Mouse (Mus musculus): Measurements from ENCODE around the gene Gpcpd1. TPM values are rescaled to one million over a fixed set of nuclear protein-coding genes. Genes with fewer than 3 reads are reported as not detected.

Gene Gpcpd1
- polyA plus RNA-seq, 1 experiment from 2014 or later = 33.7 TPM

- ATAC-seq = no peak
- H3K4me1 ChIP-seq (replicated peaks; ENCODE audit: control insufficient read depth, insufficient read depth, low read length) = no peaks in the 10 kb centered on the region
- H3K9ac ChIP-seq (ENCODE audit: low read depth, low read length) = no peak overlapping the region
- H3K27ac ChIP-seq (ENCODE audit: low read depth, low read length) = no peak overlapping the region
- H3K4me3 ChIP-seq (ENCODE audit: low read depth, low read length) = no peak overlapping the region
- TF ChIP-seq CTCF (IDR thresholded peaks at IDR 0.05; ENCODE audit: low read depth) = no peak
- H3K9me3 ChIP-seq (ENCODE audit: control insufficient read depth) = no peaks in the 10 kb centered on the region
- 95% methylated on average over 3 of the region's 3 CpGs for WGBS
- H3K27me3 ChIP-seq (replicated peaks; ENCODE audit: control insufficient read depth, insufficient read depth, low read length) = no peaks in the 10 kb centered on the region
- peaks cover 14% of the 10 kb centered on the region; the same call in 1 of the 2 replicates for H3K36me3 ChIP-seq (ENCODE audit: control insufficient read depth, insufficient read depth)
- H3K4me2 ChIP-seq (replicated peaks; ENCODE audit: low read depth) = no peak overlapping the region
These were observed 14.9 kb downstream of the Gpcpd1 start for GRCm38 (mm10) chr2:132572651-132573050.

DNA sequence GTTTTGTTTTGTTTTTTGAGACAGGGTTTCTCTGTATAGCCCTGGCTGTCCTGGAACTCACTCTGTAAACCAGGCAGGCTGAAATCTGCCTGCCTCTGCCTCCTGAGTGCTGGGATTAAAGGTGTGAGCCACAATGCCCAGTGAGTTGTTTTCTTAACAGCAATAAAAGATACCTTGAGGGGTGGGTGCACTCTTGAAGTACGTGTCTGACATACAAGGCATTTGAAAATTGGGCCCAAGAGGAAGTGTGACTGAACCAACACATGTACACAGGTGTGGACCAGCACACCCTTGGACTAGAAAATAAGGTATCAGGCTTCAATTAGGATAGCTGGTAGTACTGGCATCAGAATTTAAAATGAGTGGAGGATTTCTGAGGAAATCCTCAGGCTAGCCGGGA, 16.2 kb downstream of the Gpcpd1 start:
- Histone ChIP-seq H3K9me3 (ENCODE audit: control insufficient read depth) (no peaks in the 10 kb centered on the region), H3K27me3 (replicated peaks; ENCODE audit: control insufficient read depth, insufficient read depth, low read length) (no peaks in the 10 kb centered on the region), H3K9ac (ENCODE audit: low read depth, low read length) (no peak overlapping the region), H3K4me2 (replicated peaks; ENCODE audit: low read depth) (no peak overlapping the region), H3K4me3 (ENCODE audit: low read depth, low read length) (no peak overlapping the region), H3K4me1 (replicated peaks; ENCODE audit: control insufficient read depth, insufficient read depth, low read length) (no peaks in the 10 kb centered on the region), H3K36me3 (ENCODE audit: control insufficient read depth, insufficient read depth) (peaks cover 27% of the 10 kb centered on the region), H3K27ac (ENCODE audit: low read depth, low read length) (no peak overlapping the region)
- no peak for TF ChIP-seq CTCF (IDR thresholded peaks at IDR 0.05; ENCODE audit: low read depth)
- no peak for ATAC-seq
- WGBS = 90% methylated on average over 2 of the region's 2 CpGs

GRCm38 (mm10) chr2:132570869-132571268, 16.7 kb downstream of the Gpcpd1 start:
- no peak overlapping the region for H3K4me2 ChIP-seq (replicated peaks; ENCODE audit: low read depth)
- peaks cover 32% of the 10 kb centered on the region for H3K36me3 ChIP-seq (ENCODE audit: control insufficient read depth, insufficient read depth)
- H3K27ac ChIP-seq (ENCODE audit: low read depth, low read length) = no peak overlapping the region
- H3K4me3 ChIP-seq (ENCODE audit: low read depth, low read length) = no peak overlapping the region
- no peaks in the 10 kb centered on the region for H3K27me3 ChIP-seq (replicated peaks; ENCODE audit: control insufficient read depth, insufficient read depth, low read length)
- H3K9ac ChIP-seq (ENCODE audit: low read depth, low read length) = no peak overlapping the region
- no peaks in the 10 kb centered on the region for H3K4me1 ChIP-seq (replicated peaks; ENCODE audit: control insufficient read depth, insufficient read depth, low read length)
- no peak for ATAC-seq
- no peak for TF ChIP-seq CTCF (IDR thresholded peaks at IDR 0.05; ENCODE audit: low read depth)
- H3K9me3 ChIP-seq (ENCODE audit: control insufficient read depth) = no peaks in the 10 kb centered on the region

GRCm38 (mm10) chr2:132569686-132570085, 17.8 kb downstream of the Gpcpd1 start:
- WGBS = 95% methylated on average over 6 of the region's 6 CpGs
- no peak for ATAC-seq

GRCm38 (mm10) chr2:132567414-132567813, 20.1 kb downstream of the Gpcpd1 start:
- Histone ChIP-seq H3K27me3 (replicated peaks; ENCODE audit: control insufficient read depth, insufficient read depth, low read length) (no peaks in the 10 kb centered on the region), H3K36me3 (ENCODE audit: control insufficient read depth, insufficient read depth) (peaks cover 41% of the 10 kb centered on the region), H3K4me3 (ENCODE audit: low read depth, low read length) (no peak overlapping the region), H3K9me3 (ENCODE audit: control insufficient read depth) (no peaks in the 10 kb centered on the region), H3K4me2 (replicated peaks; ENCODE audit: low read depth) (no peak overlapping the region), H3K27ac (ENCODE audit: low read depth, low read length) (no peak overlapping the region), H3K4me1 (replicated peaks; ENCODE audit: control insufficient read depth, insufficient read depth, low read length) (no peaks in the 10 kb centered on the region), H3K9ac (ENCODE audit: low read depth, low read length) (no peak overlapping the region)
- no peak for ATAC-seq
- TF ChIP-seq CTCF (IDR thresholded peaks at IDR 0.05; ENCODE audit: low read depth) = no peak
- WGBS = 85% methylated on average over 2 of the region's 2 CpGs

More at GRCm38 (mm10) chr2:132569686-132570085, 17.8 kb downstream of the Gpcpd1 start:
- no peak for TF ChIP-seq CTCF (IDR thresholded peaks at IDR 0.05; ENCODE audit: low read depth)
- Histone ChIP-seq H3K9me3 (ENCODE audit: control insufficient read depth) (no peaks in the 10 kb centered on the region), H3K4me2 (replicated peaks; ENCODE audit: low read depth) (no peak overlapping the region), H3K27me3 (replicated peaks; ENCODE audit: control insufficient read depth, insufficient read depth, low read length) (no peaks in the 10 kb centered on the region), H3K9ac (ENCODE audit: low read depth, low read length) (no peak overlapping the region), H3K27ac (ENCODE audit: low read depth, low read length) (no peak overlapping the region), H3K36me3 (ENCODE audit: control insufficient read depth, insufficient read depth) (peaks cover 35% of the 10 kb centered on the region), H3K4me1 (replicated peaks; ENCODE audit: control insufficient read depth, insufficient read depth, low read length) (no peaks in the 10 kb centered on the region), H3K4me3 (ENCODE audit: low read depth, low read length) (no peak overlapping the region)

DNA sequence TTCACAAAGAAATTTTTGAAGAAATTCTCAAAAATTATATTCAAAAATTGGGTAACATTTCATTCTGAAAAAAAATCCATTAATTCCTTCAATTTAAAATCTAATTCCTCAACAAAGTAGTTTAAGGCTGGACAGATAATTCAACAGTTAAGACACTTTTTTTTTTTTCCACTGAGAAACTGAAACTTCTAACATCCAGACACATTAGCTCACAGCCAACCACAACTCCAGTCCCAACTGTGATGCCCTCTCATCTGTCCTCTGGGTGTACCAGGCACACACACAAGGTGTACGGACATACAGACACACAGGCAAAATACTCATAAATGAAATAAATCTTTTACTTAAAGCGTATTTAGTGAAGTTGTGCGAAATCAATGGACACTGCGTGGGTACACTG, 25.7 kb downstream of the Gpcpd1 start:
- WGBS = 95% methylated on average over 4 of the region's 4 CpGs
- TF ChIP-seq CTCF (IDR thresholded peaks at IDR 0.05; ENCODE audit: low read depth) = no peak
- Histone ChIP-seq H3K4me3 (ENCODE audit: low read depth, low read length) (no peak overlapping the region), H3K36me3 (ENCODE audit: control insufficient read depth, insufficient read depth) (peaks cover 19% of the 10 kb centered on the region), H3K27ac (ENCODE audit: low read depth, low read length) (no peak overlapping the region), H3K27me3 (replicated peaks; ENCODE audit: control insufficient read depth, insufficient read depth, low read length) (no peaks in the 10 kb centered on the region), H3K9ac (ENCODE audit: low read depth, low read length) (no peak overlapping the region), H3K9me3 (ENCODE audit: control insufficient read depth) (no peaks in the 10 kb centered on the region), H3K4me2 (replicated peaks; ENCODE audit: low read depth) (no peak overlapping the region), H3K4me1 (replicated peaks; ENCODE audit: control insufficient read depth, insufficient read depth, low read length) (no peaks in the 10 kb centered on the region)
- ATAC-seq = no peak

DNA sequence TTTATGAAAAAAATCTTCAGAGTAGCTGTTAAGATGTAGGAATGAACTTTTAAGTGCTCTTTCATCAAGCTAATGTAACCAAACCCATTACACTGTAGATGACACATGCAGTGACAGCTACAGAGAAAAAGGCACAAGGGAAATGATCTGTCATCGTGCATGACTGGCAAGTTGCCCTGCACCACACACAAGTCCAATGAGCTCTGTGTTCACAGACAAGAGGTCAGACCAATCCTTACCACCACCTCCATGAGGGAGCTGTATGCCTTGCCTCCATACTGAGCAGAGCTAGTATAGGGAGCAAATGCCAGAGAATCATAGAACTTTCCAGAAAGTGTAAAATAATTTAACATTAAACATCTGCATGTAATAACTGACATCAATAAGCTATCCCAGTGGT, 59.7 kb downstream of the Gpcpd1 start:
- H3K36me3 ChIP-seq (ENCODE audit: control insufficient read depth, insufficient read depth) = peaks cover 16% of the 10 kb centered on the region
- H3K9ac ChIP-seq (ENCODE audit: low read depth, low read length) = no peak overlapping the region
- no peak for ATAC-seq
- H3K27ac ChIP-seq (ENCODE audit: low read depth, low read length) = no peak overlapping the region
- H3K27me3 ChIP-seq (replicated peaks; ENCODE audit: control insufficient read depth, insufficient read depth, low read length) = no peaks in the 10 kb centered on the region
- H3K9me3 ChIP-seq (ENCODE audit: control insufficient read depth) = no peaks in the 10 kb centered on the region
- H3K4me1 ChIP-seq (replicated peaks; ENCODE audit: control insufficient read depth, insufficient read depth, low read length) = no peaks in the 10 kb centered on the region
- TF ChIP-seq CTCF (IDR thresholded peaks at IDR 0.05; ENCODE audit: low read depth) = no peak
- H3K4me2 ChIP-seq (replicated peaks; ENCODE audit: low read depth) = no peak overlapping the region
- H3K4me3 ChIP-seq (ENCODE audit: low read depth, low read length) = no peak overlapping the region
- WGBS = 59% methylated on average over 1 of the region's 1 CpGs
